Mouse (Mus musculus) MEL (cell line): ENCODE measurements around the gene Tgif1.

Source experiments
- CTCF ChIP-seq, 3 experiments: IDR thresholded peaks in 2 of 3; conservative IDR thresholded peaks in 1 of 3; 2 replicates each; pipeline ENCODE4 v1.5.1; 2011 to 2012; ENCODE audit warnings: low read length in 3 of 3, low read depth in 2 of 3, mild to moderate bottlenecking in 2 of 3, improper control_type of control experiment in 1 of 3, inconsistent platforms in 1 of 3, mixed read lengths in 1 of 3, moderate library complexity in 1 of 3; ENCODE audit not compliant: control insufficient read depth in 1 of 3, insufficient read depth in 1 of 3, poor library complexity in 1 of 3, severe bottlenecking in 1 of 3
- ELF1 ChIP-seq: IDR thresholded peaks from 2 replicates; pipeline ENCODE4 v1.6.1; 2014; ENCODE audit warnings: low read depth, mild to moderate bottlenecking, inconsistent platforms, low read length, improper control_type of control experiment, moderate library complexity
- EP300 ChIP-seq, 2 experiments: IDR thresholded peaks; 2 replicates each; pipeline ENCODE4 v1.6.1; 2011; ENCODE audit warnings: improper control_type of control experiment in 2 of 2, low read length in 2 of 2, low read depth in 1 of 2, mild to moderate bottlenecking in 1 of 2
- ETS1 ChIP-seq: IDR thresholded peaks from 2 replicates; pipeline ENCODE4 v1.6.1; 2012; ENCODE audit warnings: low read depth, mild to moderate bottlenecking, inconsistent platforms, low read length, improper control_type of control experiment, moderate library complexity
- GATA1 ChIP-seq: IDR thresholded peaks from 2 replicates; pipeline ENCODE4 v1.6.1; 2011; ENCODE audit warnings: low read depth, low read length, improper control_type of control experiment
- MAX ChIP-seq: IDR thresholded peaks from 2 replicates; pipeline ENCODE4 v1.6.1; 2011; ENCODE audit warnings: low read length, improper control_type of control experiment
- MEF2A ChIP-seq: IDR thresholded peaks from 2 replicates; pipeline ENCODE4 v1.6.1; 2014; ENCODE audit warnings: low read depth, mild to moderate bottlenecking, inconsistent platforms, low read length, improper control_type of control experiment; ENCODE audit not compliant: poor library complexity, insufficient replicate concordance, severe bottlenecking; ENCODE audit errors: extremely low read depth
- NRF1 ChIP-seq: IDR thresholded peaks from 2 replicates; pipeline ENCODE4 v1.6.1; 2014; ENCODE audit warnings: low read depth, mild to moderate bottlenecking, inconsistent platforms, low read length, improper control_type of control experiment, moderate library complexity; ENCODE audit not compliant: poor library complexity, insufficient read depth, severe bottlenecking
- POLR2A ChIP-seq, 2 experiments: IDR thresholded peaks; 2 replicates each; pipeline ENCODE4 v1.6.1; 2011 to 2012; ENCODE audit warnings: low read length in 2 of 2, mild to moderate bottlenecking in 2 of 2, control low read depth in 1 of 2, improper control_type of control experiment in 1 of 2, low read depth in 1 of 2, moderate library complexity in 1 of 2; ENCODE audit not compliant: control insufficient read depth in 1 of 2, insufficient read depth in 1 of 2, poor library complexity in 1 of 2
- TBP ChIP-seq: IDR thresholded peaks from 2 replicates; pipeline ENCODE4 v1.8.0; 2011; ENCODE audit warnings: low read depth, low read length, improper control_type of control experiment
- USF1 ChIP-seq: IDR thresholded peaks from 2 replicates; pipeline ENCODE4 v1.6.1; 2014; ENCODE audit warnings: low read depth, mild to moderate bottlenecking, inconsistent platforms, low read length, improper control_type of control experiment, moderate library complexity
- ZKSCAN1 ChIP-seq: IDR thresholded peaks from 2 replicates; pipeline ENCODE4 v1.6.1; 2012; ENCODE audit warnings: low read depth, mild to moderate bottlenecking, inconsistent platforms, low read length, improper control_type of control experiment, moderate library complexity

DNA sequence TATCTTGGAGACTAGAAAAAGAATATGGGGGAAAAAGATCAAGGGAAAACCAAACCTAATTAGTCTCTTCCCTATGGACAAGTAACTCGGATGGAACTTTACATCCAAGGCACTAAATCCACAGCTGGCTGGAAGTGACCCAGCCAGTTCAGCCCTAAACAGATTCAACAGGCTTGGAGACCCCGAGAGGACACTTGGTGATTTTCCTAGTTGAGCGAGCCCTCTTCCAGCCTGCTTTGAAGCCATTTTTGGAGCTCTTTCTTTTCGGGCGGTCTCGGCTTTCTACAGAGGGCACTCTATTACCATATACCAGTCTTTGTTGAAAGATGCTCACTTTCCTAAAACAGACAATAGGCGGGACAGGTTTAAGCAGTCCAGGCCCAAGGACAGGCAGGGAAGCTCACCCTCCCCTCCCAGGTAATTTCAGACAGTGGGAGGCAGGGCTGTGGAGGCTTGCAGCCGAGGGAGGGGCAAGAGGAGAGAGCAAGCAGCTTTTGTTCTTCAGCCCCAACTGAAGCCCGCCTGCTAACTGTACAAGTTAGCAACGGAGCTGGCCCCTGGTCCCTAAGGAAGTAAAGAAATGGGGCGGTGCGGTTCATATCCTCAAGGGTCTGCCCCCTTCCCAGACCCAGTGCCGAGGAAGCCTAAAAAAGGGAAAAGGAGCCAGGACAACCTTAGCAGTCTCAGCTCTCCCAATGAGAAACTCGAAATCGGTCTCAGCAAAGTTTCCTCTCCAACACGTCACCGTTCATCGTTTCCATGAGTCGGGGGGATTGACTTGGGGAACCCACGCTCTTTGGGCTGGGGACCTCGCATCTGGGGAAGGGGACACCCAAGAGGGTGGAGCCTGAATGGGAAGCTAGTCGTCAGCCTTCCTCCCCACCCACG lies 4.6 kb downstream of the Tgif1 start:
- TF ChIP-seq CTCF (IDR thresholded peaks at IDR 0.05 in 2 of 3, conservative IDR thresholded peaks at IDR 0.05 in 1 of 3; ENCODE audit: control insufficient read depth in 1 of 3, insufficient read depth in 1 of 3, low read depth in 2 of 3, low read length in 3 of 3, poor library complexity in 1 of 3, severe bottlenecking in 1 of 3) = no peak
- TF ChIP-seq ETS1 = no peak
- 0 out of 4 replicates have a peak, but pooled peaks of 1 of the 2 experiments have one; percentile 40 for TF ChIP-seq POLR2A (IDR thresholded peaks at IDR 0.05; ENCODE audit: control insufficient read depth in 1 of 2, insufficient read depth in 1 of 2, low read depth in 1 of 2, low read length in 2 of 2, poor library complexity in 1 of 2)
- TF ChIP-seq USF1 = no peak
- TF ChIP-seq MEF2A = no peak
- TF ChIP-seq TBP = no peak
- no peak for TF ChIP-seq NRF1
- TF ChIP-seq EP300 (IDR thresholded peaks at IDR 0.05; ENCODE audit: low read depth in 1 of 2, low read length in 2 of 2) = no peak
- TF ChIP-seq ELF1 = no peak
- no peak for TF ChIP-seq ZKSCAN1
- TF ChIP-seq GATA1 = no peak
- TF ChIP-seq MAX = no peak
